Mouse (Mus musculus): ENCODE results near the gene Dus1l. TPM values are rescaled to one million over a fixed set of nuclear protein-coding genes. Genes with fewer than 3 reads are reported as not detected.
A peak's percentile ranks its signal among the peaks of the same experiment; 100 is the strongest.
"Not testable (repeated sequence)": the region's sequence is repeated elsewhere in the genome, so short reads cannot be mapped to it uniquely, and the experiment has no call there.

Dus1l gene
- polyA plus RNA-seq (2014; fragmentation: Nextera tagmentation; extraction: Ambion mirVana), result 71.7 and 80.3 TPM in 2 replicates

GRCm38 (mm10) chr11:120795756-120796613 is at the start of gene Dus1l:
Dus1l (minus strand) TSS chr11:120796403.
- 2% methylated on average over 59 of the region's 59 CpGs for WGBS
- peak; percentile 87 for ATAC-seq (replicated peaks; ENCODE audit: low FRiP score)
- no peaks in the 10 kb centered on the region for H3K27me3 ChIP-seq (ENCODE audit: control insufficient read depth, insufficient read depth, low read length)

GRCm38 (mm10) chr11:120844329-120844728 is 48.1 kb upstream of the Dus1l start:
- 91% methylated on average over 4 of the region's 4 CpGs for WGBS
- Histone ChIP-seq H3K4me1 (replicated peaks; ENCODE audit: control insufficient read depth, insufficient read depth, low read length) (no peaks in the 10 kb centered on the region), H3K36me3 (ENCODE audit: control insufficient read depth, insufficient read depth, low read length) (no peaks in the 10 kb centered on the region), H3K4me3 (ENCODE audit: low read depth, low read length) (no peak overlapping the region), H3K9ac (ENCODE audit: low read length) (no peak overlapping the region), H3K27ac (ENCODE audit: low read depth, low read length) (no peak overlapping the region), H3K4me2 (ENCODE audit: low read depth, low read length, severe bottlenecking) (no peak overlapping the region), H3K27me3 (ENCODE audit: control insufficient read depth, insufficient read depth, low read length) (no peaks in the 10 kb centered on the region), H3K9me3 (ENCODE audit: control insufficient read depth, low read length) (no peaks in the 10 kb centered on the region)
- ATAC-seq (replicated peaks; ENCODE audit: low FRiP score) (no peak), DNase-seq (ENCODE audit: low spot score) (no peak)

More at GRCm38 (mm10) chr11:120795756-120796613, at the start of gene Dus1l:
- Histone ChIP-seq H3K4me1 (replicated peaks; ENCODE audit: control insufficient read depth, insufficient read depth, low read length) (peaks cover 11% of the 10 kb centered on the region; the same call in 1 of the 2 replicates), H3K9ac (ENCODE audit: low read length) (peak within 1 kb of the TSS; percentile 93), H3K4me3 (ENCODE audit: low read depth, low read length) (peak within 1 kb of the TSS; percentile 97), H3K27ac (ENCODE audit: low read depth, low read length) (peak within 1 kb of the TSS; percentile 63; the same call in 1 of the 2 replicates), H3K9me3 (ENCODE audit: control insufficient read depth, low read length) (no peaks in the 10 kb centered on the region), H3K36me3 (ENCODE audit: control insufficient read depth, insufficient read depth, low read length) (peaks cover 11% of the 10 kb centered on the region), H3K4me2 (ENCODE audit: low read depth, low read length, severe bottlenecking) (peak within 1 kb of the TSS; percentile 96)
- DNase-seq (ENCODE audit: low spot score), result peak; percentile 99

- Histone ChIP-seq H3K27ac (ENCODE audit: low read depth, low read length) (peak overlapping the region; percentile 89), H3K4me3 (ENCODE audit: low read depth, low read length) (no peak overlapping the region), H3K4me1 (replicated peaks; ENCODE audit: control insufficient read depth, insufficient read depth, low read length) (0 out of 2 replicates have a peak, but pooled peaks cover 4% of the 10 kb centered on the region), H3K9me3 (ENCODE audit: control insufficient read depth, low read length) (no peaks in the 10 kb centered on the region), H3K36me3 (ENCODE audit: control insufficient read depth, insufficient read depth, low read length) (no peaks in the 10 kb centered on the region), H3K27me3 (ENCODE audit: control insufficient read depth, insufficient read depth, low read length) (no peaks in the 10 kb centered on the region), H3K9ac (ENCODE audit: low read length) (peak overlapping the region; percentile 28; the same call in 1 of the 2 replicates), H3K4me2 (ENCODE audit: low read depth, low read length, severe bottlenecking) (0 out of 2 replicates have a peak overlapping the region, but pooled peaks have one; percentile 24)
- 40% methylated on average over 8 of the region's 8 CpGs for WGBS
- DNase-seq (ENCODE audit: low spot score) (no peak), ATAC-seq (replicated peaks; ENCODE audit: low FRiP score) (peak; percentile 81)
Measured at GRCm38 (mm10) chr11:120833555-120834280, 37.5 kb upstream of the Dus1l start.

DNA sequence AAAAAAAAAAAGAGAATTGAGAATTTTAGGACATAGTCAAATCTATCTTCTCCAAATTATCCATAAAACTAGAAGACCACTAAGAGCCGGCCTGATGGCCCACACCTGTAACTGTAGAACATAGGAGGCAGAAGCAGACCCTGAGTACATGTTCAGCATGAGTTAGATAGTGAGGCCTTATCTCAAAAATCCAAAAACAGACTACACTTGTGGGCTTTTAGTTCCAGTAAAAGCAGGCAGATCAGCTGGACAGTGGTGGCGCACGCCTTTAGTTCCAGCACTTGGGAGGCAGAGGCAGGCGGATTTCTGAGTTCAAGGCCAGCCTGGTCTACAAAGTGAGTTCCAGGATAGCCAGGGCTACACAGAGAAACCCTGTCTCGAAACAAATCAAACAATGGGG is 36.8 kb upstream of the Dus1l start:
- not testable (repeated sequence) for H3K4me1 ChIP-seq (replicated peaks; ENCODE audit: control insufficient read depth, insufficient read depth, low read length); H3K4me2 ChIP-seq (ENCODE audit: low read depth, low read length, severe bottlenecking); DNase-seq (ENCODE audit: low spot score); ATAC-seq (replicated peaks; ENCODE audit: low FRiP score); H3K4me3 ChIP-seq (ENCODE audit: low read depth, low read length); H3K9ac ChIP-seq (ENCODE audit: low read length); H3K36me3 ChIP-seq (ENCODE audit: control insufficient read depth, insufficient read depth, low read length); H3K9me3 ChIP-seq (ENCODE audit: control insufficient read depth, low read length); H3K27me3 ChIP-seq (ENCODE audit: control insufficient read depth, insufficient read depth, low read length)
- WGBS, result 89% methylated on average over 5 of the region's 5 CpGs
- peak overlapping the region; percentile 89 for H3K27ac ChIP-seq (ENCODE audit: low read depth, low read length)

GRCm38 (mm10) chr11:120831659-120832440 is 35.6 kb upstream of the Dus1l start:
- H3K27me3 ChIP-seq (ENCODE audit: control insufficient read depth, insufficient read depth, low read length), result no peaks in the 10 kb centered on the region
- H3K9me3 ChIP-seq (ENCODE audit: control insufficient read depth, low read length), result no peaks in the 10 kb centered on the region
- DNase-seq (ENCODE audit: low spot score) (no peak), ATAC-seq (replicated peaks; ENCODE audit: low FRiP score) (no peak)
- H3K27ac ChIP-seq (ENCODE audit: low read depth, low read length), result no peak overlapping the region
- no peaks in the 10 kb centered on the region for H3K36me3 ChIP-seq (ENCODE audit: control insufficient read depth, insufficient read depth, low read length)
- no peak overlapping the region for H3K9ac ChIP-seq (ENCODE audit: low read length)
- no peak overlapping the region for H3K4me2 ChIP-seq (ENCODE audit: low read depth, low read length, severe bottlenecking)
- no peak overlapping the region for H3K4me3 ChIP-seq (ENCODE audit: low read depth, low read length)
- 71% methylated on average over 3 of the region's 3 CpGs for WGBS
- 0 out of 2 replicates have a peak, but pooled peaks cover 4% of the 10 kb centered on the region for H3K4me1 ChIP-seq (replicated peaks; ENCODE audit: control insufficient read depth, insufficient read depth, low read length)

- peaks cover 11% of the 10 kb centered on the region for H3K4me1 ChIP-seq (replicated peaks; ENCODE audit: control insufficient read depth, insufficient read depth, low read length)
- no peak overlapping the region for H3K27ac ChIP-seq (ENCODE audit: low read depth, low read length)
- H3K4me3 ChIP-seq (ENCODE audit: low read depth, low read length), result no peak overlapping the region
- no peak overlapping the region for H3K4me2 ChIP-seq (ENCODE audit: low read depth, low read length, severe bottlenecking)
- no peaks in the 10 kb centered on the region for H3K36me3 ChIP-seq (ENCODE audit: control insufficient read depth, insufficient read depth, low read length)
- H3K27me3 ChIP-seq (ENCODE audit: control insufficient read depth, insufficient read depth, low read length), result no peaks in the 10 kb centered on the region
- WGBS, result 87% methylated on average over 12 of the region's 12 CpGs
- DNase-seq (ENCODE audit: low spot score) (no peak), ATAC-seq (replicated peaks; ENCODE audit: low FRiP score) (no peak)
- H3K9ac ChIP-seq (ENCODE audit: low read length), result no peak overlapping the region
- H3K9me3 ChIP-seq (ENCODE audit: control insufficient read depth, low read length), result no peaks in the 10 kb centered on the region
Measured at GRCm38 (mm10) chr11:120830686-120831085, 34.5 kb upstream of the Dus1l start.

- ATAC-seq (replicated peaks; ENCODE audit: low FRiP score) (no peak), DNase-seq (ENCODE audit: low spot score) (no peak)
- Histone ChIP-seq H3K4me1 (replicated peaks; ENCODE audit: control insufficient read depth, insufficient read depth, low read length) (peaks cover 19% of the 10 kb centered on the region), H3K9ac (ENCODE audit: low read length) (no peak overlapping the region), H3K27ac (ENCODE audit: low read depth, low read length) (no peak overlapping the region), H3K36me3 (ENCODE audit: control insufficient read depth, insufficient read depth, low read length) (no peaks in the 10 kb centered on the region), H3K4me3 (ENCODE audit: low read depth, low read length) (no peak overlapping the region), H3K4me2 (ENCODE audit: low read depth, low read length, severe bottlenecking) (no peak overlapping the region), H3K27me3 (ENCODE audit: control insufficient read depth, insufficient read depth, low read length) (no peaks in the 10 kb centered on the region), H3K9me3 (ENCODE audit: control insufficient read depth, low read length) (no peaks in the 10 kb centered on the region)
- 90% methylated on average over 10 of the region's 10 CpGs for WGBS
Measured at GRCm38 (mm10) chr11:120829757-120830532, 33.7 kb upstream of the Dus1l start.

Measured in forebrain, embryonic 11.5 days (tissue).